In the genomic region with DNA sequence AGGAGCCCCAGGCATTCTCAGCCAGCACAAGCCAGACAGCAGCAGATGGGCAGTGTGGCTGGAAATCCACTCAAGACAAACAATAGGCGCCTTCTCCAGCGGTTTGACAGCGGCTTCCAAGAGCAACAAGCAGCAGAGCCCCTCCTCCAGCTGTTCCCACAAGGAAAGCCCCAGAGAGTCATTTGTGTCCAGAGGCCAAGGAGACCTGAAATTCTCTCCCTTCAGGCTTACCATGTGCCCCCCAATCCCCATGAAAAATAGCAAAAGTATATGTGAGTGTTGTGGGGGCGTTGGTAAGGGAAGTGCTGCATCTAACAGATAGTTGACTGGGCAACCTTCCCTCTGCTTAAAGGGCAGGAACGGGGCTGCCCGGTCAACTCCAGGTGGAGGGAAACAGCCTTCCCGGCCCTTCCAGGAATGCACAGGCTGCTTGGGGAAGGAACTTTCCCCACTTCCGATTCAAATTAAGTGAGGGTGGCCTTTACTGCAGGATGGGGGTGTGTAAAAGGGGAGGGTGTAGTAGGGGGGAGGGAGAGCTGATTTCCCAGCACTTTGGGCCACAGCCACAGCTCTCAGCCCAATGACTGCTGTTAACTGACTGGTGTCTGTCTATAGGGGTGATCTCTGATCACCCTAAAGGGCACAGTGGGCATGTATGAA, we compare ENCODE assay signal across 1 mouse cellular context.
TF ChIP-seq lines count a peak whose summit lies in the region.

No protein-coding gene starts in this region.

TF ChIP-seq in MEL, 35 proteins besides CTCF, POLR2A, EP300 and RAD21 (continued from another document):
- 0 out of 2 replicates have a peak, but pooled peaks have one; percentile 8 for TF ChIP-seq TAL1 (IDR thresholded peaks at IDR 0.05; ENCODE audit: low read length)
TF ChIP-seq in MEL: peak in this region for 1.
